Mouse (Mus musculus): ENCODE measurements at regions not wholly inside any gene's neighbourhood (a gene's known extent, or its start where the extent isn't known, plus 50 kb on each side); places are given as distances from the start of the nearest gene placed in this dataset.

DNA sequence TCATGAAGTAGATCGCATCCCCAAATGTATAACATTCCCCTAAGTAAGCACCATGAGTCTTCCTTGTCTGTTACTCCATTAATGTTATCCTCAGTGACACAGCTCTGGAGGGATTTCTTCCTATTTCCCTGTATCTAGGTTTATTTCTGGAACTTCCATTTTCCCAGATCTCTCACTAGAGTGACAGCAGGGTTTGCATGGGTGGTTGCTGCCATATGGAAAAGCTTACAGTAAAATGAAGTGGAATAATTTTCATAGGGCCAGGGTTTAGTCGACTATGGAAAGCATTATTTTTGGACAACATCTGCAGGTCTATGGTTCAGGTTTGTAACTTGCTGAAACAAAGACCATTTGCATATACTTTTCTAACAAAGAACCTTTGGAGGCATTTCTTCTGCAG is 369.6 kb upstream of the Igfbp3 start:
- TF ChIP-seq ZC3H11A (IDR thresholded peaks at IDR 0.05; ENCODE audit: borderline replicate concordance, low read depth, low read length) (no peak), CHD2 (IDR thresholded peaks at IDR 0.05; ENCODE audit: low read depth, low read length) (no peak), ZNF384 (IDR thresholded peaks at IDR 0.05; ENCODE audit: low read depth, low read length) (no peak)
